Mouse (Mus musculus): ENCODE measurements around the gene Lrwd1.

GRCm38 (mm10) chr5:136142746-136143145 lies 6.9 kb upstream of the Lrwd1 start:
- TF ChIP-seq CTCF (IDR thresholded peaks at IDR 0.05; ENCODE audit: borderline replicate concordance, insufficient read depth, low read length) (no peak), POLR2A (IDR thresholded peaks at IDR 0.05; ENCODE audit: low read depth, low read length) (no peak)

All from embryonic fibroblast, embryonic 13.5 days (primary cell).